Mouse (Mus musculus) ovary, postnatal 10 days (tissue): Measurements from ENCODE around the gene P4htm.
A peak's percentile ranks its signal among the peaks of the same experiment; 100 is the strongest.
"Not testable (repeated sequence)": the region's sequence is repeated elsewhere in the genome, so short reads cannot be mapped to it uniquely, and the experiment has no call there.

Source experiments
- DNase-seq: peaks from one replicate; pipeline ENCODE4 v3.0.0; 2022; ENCODE audit warnings: low spot score

The P4htm gene

DNA sequence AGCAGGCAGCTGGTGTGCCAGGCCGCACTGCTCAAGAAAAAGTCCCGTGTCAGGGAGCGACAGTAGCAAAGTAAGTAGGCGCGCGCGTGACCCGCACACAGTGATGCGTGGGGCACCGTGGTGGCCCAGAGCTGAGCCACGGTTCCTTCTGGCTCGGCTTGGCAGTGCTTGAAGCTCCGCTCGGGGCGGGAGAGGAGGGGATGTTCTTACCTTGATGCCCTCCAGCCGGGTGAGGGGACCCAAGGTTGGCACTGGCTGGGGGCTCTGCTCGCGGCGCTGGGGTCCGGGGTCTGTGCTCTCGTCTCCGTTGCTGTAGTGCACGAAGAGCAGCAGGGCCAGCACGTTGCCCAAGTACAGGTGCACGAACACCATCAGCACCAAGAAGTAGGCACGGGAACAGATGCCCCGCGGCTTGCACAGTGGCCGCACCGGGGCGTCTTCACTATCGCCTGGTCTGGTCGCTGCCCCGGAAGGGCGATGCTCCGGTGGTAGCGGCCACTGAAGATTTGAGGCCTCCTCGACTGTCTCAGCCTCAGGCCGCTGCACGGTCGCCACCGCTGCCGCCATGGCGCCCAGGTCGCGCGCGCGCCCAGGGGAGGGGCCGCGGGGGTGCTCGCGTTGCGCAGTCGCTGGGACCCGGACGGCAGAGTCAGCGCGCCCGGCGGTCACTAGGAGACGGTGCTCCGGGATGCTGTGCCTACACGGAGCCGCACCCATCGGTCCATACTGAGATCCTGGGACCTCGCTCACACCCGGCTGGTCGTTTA lies at the start of gene P4htm:
Gene P4htm, minus strand, starts transcription at position 670 of the 767 bp plus-strand sequence.
- peak; percentile 56 for DNase-seq

DNA sequence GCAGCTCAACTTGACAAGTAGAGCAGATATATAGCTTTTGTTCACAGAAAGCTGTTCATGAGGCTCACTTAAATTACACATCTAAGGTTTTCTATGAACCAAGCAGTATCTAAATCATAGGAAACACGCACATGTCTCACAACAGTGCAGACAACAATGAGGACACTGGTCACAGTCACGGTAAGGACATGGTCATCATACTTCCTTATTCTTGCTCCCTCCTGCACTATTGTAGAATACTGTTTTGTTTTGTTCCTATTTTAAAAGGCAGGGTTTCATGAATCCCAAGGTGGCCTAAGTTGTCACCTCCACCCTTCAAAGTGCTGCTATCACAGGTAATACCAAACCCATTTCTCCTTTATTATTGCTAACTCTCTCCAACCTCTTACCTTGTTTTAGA lies 42.4 kb upstream of the P4htm start:
- DNase-seq: no peak

DNA sequence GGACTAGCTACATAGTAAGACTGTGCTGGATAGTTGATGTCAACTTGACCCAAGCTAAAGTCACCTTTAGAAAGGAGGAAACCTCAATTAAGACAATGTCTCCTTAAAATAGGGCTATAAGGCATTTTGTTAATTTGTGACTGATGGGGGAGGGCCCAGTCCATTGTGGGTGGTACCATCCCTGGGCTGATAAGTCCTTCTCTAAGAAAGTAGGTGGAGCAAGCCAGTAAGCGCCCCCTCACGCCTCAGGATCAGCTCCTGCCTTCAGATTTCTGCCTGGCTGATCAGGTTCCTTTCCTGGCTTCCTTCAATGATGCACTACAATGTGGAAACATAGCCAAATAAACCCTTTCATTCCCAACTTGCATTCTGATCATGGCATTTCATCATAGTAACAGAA lies 37.9 kb upstream of the P4htm start:
- DNase-seq: no peak

DNA sequence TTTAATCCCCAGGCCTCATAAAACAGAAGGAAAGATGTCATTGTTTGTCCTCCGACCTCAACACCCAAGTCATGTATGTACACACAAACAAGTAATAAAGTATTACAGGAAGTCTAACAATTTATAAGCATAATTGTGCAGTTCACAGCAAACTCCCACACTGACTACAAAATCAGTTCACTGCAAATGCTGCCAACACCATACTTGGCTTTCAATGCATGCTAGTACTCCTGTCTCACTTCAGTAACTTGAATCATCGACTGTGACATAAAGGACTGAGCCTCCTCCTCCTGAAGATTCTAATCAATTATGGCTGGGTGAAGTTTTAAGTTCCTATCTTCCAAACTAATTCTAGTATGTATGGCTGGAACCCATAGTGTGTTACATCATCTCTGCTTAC lies 36.4 kb upstream of the P4htm start:
- no peak for DNase-seq

DNA sequence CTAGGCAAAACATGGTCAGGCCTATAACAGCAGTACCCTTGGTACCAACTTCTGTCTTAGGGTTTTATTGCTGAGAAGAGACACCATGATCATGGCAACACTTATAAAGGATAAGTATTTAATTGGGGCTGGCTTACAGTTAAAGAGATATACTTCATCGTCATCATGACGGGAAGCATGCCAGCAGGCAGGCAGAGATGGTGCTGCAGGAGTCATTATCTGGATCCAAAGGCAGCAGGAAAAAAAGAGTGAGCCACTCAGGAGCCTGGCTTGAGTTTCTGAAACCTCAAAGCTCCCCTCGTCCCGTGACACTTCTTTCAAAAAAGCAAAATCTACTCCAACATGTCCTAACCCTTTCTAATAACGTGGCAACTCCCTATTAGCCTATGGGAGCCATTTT lies 34.9 kb upstream of the P4htm start:
- DNase-seq: no peak

DNA sequence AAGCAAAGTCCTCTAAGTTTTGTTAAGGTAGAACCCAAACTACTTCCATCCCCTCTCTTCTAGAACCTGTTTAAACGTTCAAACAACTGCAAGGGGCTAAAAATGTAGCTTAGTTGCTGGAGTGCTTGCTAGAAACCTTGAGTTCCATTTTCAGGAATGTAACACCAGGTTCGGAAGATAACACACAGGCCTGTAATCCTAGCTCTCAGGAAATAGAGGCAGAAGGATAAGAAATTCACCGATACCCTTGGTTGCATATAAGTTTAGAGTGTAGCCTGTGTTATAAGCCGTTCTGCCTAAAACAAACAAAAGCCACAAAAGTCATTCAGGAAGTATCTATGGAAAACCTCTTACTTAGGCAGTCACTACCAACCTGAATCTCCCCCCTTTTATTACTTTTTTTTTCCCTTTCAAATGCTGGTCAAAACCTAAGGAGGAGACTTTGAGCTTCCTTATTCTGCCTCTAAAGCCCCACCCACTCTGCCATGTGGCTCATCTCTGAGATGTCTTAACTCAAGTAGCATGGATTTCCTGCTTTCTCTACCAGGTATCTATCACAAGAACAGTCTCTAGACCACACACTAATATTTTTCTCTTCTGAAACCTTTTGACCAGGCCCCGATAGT lies 34.3 kb upstream of the P4htm start:
- DNase-seq: no peak

DNA sequence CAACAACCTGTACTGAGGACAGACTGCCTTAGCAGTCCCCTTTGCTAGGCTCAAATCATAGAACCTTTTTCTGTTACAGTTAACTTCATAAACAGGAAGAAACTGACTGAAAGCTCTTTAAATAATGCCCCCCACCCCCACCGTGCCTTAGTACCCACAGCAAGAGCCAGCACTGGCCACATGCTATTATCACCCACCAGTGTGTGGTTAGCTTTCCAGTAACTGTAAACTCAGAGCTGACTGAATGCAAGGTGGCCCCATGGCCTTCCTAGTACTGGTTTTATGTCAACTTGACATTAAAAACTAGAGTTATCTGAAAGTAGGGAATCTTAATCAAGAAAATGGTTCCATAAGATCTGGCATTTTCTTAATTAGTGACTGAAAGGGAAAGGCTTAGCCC lies 33.2 kb upstream of the P4htm start:
- DNase-seq: no peak

DNA sequence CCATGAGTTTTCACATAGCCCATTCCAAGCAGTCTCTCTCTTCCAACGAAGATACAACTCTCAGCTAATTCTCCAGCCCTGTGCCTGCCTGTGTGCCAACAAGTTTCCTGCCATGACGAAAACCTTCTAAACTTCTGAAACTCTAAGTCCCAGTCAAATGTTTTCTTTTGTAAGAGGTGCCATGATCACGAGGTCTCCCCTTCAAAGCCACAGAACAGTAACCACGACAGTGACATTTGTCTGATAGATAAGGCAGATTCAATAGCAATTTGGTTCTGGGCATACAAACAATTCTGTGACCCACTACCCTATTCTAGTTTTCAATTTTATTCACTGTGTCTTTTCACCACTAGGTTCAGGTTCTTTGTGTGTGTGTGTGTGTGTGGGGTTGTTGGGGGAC lies 30.7 kb upstream of the P4htm start:
- no peak for DNase-seq

DNA sequence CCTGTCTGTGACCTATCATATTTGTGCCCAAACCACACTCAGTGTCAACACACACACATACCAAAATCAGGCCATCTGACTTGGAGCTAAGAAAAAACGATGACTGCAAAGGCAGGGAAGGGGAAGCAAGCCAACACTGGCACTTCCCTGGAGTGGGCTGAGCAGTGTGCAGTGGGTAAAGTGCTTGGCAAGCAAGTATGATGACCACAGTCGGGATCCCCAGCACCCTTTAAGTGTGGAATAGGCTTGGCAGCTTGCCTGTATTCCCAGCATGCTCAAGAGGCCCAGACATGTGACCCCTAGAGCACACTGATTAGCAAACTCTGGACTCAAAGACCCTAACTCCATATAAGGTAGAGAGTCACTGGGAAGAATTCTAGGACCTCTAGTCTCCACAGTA lies 29.0 kb upstream of the P4htm start:
- DNase-seq: no peak

DNA sequence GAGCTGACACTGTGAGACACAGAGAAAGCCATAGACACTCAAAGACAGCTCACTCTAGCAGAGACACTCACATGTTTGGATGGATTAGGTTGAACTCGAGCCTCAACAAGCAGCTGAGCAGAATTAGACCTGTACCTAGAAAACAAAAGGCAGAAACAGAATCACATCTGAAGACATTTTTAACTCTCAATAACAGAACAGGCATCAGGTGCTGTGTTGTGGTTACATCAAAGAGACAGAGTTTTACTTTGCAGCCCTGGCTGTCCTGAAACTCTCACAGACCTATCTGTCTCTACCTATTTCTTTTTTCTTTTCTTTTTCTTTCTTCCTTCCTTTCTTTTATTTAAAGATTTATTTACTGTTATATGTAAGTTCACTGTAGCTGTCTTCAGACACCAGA lies 19.8 kb upstream of the P4htm start:
- DNase-seq: no peak

DNA sequence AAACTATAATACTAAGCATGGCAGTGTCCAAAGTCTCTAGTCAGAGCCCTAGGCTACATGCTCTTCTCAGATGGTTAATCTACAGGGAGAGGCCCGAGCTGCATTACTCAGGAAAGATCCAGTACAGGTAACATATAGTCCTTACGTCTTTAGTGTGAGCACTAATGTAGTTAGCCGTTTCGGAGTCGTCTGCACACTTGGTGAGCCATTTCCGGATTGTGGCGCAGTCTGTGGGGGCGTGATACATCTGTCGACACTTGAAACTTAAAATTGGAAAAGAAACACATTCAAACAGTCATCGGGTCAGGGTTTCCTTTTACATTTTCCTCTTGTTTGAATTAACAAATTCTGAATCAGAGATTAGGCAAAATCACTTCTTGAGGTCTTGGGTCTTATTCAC lies 14.0 kb upstream of the P4htm start:
- no peak for DNase-seq

DNA sequence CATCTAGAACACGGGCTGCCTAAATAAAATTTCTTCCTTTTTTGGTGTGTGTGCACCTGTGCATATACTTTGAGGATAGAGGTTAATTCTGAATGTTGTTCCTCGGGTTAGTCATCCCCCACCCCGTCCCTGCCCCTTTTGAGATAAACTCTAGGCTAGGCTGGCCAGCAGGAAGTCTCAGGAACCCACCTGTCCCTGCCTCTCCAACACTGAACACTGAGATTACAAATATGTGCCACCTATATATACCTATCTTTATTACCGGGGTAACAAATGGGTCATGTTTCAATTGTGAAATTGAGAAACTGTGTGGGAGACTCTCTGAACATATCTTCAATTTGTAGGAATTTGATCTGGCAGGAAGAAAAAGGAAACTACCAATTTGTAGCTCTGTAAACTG lies 11.4 kb upstream of the P4htm start:
- no peak for DNase-seq

DNA sequence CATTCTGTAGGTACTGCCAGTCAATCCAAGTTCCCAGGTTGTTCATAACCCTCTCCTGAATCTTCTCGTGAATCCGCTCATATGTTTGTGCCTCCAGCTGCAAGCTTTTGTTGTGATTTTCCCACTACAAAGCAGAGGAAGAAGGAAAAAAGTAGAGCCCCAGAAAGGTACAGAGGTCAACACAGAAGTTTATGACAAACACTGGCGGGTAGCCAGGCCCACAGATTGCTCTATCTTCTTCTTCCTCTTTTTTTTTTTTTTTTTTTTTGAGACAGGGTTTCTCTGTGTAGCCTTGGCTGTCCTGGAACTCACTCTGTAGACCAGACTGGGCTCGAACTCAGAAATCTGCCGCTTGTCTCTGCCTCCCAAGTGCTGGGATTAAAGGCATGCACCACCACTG lies 10.5 kb upstream of the P4htm start:
- not testable (repeated sequence) for DNase-seq

DNA sequence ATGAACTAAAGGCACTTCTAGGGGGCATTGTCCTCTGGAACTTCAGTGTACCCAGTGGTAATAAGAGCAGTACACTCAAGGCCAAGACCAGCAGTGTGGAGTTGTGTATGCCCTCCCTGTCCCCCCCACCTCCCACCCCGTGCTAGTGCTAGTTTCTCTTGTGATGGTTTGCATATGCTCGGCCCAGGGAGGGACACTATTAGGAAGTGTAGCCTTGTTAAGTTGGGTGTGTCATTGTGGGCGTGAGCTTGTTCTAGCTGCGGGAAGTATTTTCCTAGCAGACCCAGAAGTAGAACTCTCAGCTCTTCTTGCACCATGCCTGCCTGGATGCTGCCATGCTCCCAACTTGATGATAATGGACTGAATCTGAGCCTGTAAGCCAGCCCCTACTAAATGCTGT lies 4.5 kb upstream of the P4htm start:
- no peak for DNase-seq

DNA sequence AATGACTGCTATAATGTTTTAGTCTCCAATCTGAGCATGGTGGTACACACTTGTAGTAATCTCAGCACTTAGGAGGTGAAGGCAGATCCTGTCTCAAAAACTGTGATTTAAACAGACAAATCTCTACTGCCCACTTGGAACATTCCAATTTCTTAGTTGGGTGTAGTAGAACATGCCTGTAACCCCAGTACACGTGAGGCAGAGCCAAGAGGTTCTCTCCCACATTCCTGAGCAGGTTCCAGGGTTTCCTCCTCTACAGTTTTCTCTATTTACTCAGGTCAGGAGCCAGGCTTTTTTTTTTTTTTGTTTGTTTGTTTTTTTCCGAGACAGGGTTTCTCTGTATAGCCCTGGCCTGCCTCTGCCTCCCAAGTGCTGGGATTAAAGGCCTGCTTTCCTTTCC lies 2.5 kb upstream of the P4htm start:
- no peak for DNase-seq

DNA sequence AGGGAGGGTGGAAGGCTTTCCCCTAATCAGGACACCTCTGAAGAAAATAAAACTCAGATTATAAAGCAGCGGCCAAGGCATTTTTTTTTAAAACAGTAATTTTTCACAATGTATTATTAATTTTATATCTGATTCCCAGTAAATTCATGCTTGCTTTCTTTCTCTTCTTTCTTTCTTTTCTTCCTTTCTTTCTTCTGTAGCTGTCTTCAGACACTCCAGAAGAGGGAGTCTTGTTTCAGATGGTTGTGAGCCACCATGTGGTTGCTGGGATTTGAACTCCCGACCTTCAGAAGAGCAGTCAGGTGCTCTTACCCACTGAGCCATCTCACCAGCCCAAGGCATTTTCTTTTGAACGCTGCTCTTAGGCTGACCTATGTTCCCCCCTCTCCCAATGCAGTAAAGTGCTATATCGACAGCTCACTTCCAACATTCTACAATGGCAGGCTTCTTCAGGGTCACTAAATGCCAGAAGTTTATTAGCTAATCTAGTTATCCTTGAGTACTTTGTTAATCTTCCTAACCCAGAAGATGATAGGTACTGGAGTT lies 1.6 kb upstream of the P4htm start:
- no peak for DNase-seq

DNA sequence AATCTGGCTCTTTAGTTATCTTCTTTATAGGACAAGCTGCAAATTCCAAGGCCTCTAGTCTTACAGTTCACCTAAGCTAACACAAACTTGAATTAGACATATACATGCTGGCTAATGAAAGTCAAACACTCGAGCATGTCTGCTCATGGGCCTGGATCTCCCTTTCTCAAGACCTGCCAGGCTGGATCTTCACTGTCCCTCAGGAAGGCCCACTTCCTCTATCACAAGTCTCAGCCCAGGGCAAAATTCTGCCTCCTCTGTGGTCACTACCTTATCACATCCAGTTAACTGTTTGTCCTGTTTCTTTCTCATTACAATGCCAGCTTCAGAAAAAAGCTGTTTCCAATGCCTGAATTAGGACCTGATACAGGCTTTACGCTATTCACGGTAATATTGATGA lies 3.1 kb downstream of the P4htm start:
- DNase-seq: no peak

DNA sequence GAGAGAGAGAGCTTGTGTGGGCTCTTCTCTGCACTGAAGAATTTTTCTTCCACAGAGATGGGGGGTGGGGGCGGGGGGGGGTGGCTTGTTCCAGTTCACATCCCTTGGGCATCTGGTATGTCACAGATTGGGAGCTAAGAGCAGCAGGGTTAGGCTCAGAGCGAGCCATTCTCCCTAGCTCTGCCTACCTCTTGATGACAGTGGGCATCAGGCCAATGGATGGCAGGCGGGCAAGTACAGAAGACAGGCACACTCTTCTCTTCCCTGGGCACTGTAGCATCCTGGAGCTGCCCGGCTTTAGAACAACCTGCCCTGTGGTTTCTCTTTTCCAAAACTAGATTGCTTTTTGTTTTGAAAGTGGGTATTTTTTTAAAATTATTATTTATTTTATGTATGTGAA lies 6.0 kb downstream of the P4htm start:
- no peak for DNase-seq

DNA sequence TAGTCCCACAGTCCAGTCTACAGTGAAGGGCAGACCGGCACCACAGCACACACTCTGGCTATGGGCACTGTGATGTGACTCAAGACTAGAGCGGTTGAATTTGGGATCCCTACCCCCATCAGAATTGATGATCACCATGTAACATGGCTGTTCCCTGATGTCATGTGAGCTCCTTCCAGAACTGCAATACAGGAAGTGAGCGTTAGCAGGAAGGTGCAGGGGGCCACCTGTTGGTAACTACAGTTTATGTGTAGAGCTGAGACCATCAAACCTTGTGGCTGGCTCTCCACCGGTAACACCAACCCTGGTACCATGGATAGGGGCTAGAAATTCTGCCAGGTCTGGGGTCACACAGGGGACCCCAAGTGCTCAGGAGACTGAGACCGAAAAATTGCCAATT lies 8.2 kb downstream of the P4htm start:
- DNase-seq: no peak

DNA sequence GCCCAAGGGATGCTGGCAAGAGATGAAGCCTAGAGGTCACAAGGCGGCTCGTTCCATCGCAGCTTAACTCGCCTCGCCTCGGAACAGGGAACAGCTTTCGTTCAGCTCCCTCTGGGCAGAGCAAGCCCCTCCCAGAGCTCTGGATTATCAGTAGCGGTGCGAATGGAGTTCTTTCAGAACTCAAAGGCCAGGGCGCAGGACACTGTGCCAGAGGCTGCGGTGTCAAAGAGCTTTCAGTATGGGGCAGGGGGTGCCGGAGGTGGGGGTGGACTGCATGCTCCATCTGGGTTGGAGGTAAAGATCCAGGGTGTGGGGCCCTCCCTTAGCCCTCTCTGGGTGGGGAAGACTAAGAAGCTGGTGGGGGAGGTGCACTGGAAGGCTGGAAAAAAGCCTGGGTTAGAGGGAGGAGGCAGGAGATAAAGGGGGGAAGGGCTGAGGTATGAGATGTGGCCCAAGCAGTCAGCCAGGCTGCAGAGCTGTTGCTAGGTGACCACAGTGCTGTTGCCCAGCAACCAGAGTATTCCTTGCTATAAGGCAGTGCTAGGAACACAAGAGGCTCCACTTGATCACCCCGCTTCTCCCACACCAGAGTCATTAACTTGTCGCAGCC lies 9.8 kb downstream of the P4htm start:
- DNase-seq: no peak

DNA sequence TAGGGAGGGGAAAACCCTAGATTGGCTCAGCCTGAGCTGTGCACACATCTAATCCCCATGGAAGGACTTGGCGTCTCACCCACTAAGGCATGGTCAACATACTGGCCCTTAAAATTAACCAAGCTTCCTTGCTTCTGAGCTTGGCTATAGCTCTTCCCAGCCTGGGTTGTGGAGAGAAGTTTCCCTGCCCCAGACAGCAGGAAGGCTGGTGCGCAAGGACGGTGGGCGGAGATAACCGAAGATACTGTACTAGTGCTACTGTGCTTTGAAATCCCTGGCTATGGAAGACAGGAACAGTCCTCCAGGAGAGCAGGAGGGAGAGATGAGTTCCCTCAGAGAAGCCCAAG lies 18.1 kb downstream of the P4htm start:
- no peak for DNase-seq

DNA sequence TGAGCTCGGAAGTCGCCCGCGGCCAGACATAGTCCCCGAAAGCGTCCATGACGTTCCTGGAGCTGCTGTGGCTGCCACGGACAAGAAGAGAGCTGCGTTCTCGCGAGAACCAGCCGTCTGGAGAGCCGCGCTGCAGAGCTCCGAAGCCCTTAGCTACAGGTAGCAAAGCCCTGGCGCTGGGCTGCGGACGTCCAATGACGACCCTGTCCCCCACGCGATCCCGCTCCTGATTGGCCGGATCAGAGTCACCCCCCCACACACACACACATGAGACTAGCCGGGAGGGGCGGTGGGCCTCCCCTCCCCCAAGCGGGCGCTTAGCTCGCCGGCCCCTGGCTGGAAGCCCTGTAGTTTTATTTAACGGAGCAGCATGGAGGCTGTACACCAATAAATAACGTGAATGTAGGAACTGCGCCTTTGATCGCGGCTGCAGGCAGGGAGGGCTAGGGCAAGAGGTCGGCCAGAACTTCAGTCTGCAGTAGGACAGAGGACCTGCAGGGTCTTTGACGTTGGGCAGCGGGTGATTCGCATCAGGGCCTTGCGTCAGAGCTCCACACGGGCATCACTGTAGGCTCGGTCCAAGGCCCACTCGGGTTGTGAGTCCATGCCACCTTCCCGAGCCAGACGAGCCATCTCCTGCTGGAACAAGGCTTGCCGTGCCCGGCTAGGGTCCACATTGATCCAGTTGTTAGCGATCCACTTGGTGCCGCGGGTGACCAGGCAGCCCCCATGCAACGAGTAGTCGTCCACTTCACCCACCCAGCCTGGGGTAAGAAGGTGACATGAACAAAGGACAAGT lies 18.7 kb downstream of the P4htm start, which contains the start of gene Wdr6:
Gene Wdr6, minus strand, starts transcription at position 195 of the 799 bp plus-strand sequence.
- DNase-seq: peak; percentile 85
